Mouse (Mus musculus) heart, adult 2 months (tissue): ENCODE results near the gene Aph1c.

Experiments used
- CTCF ChIP-seq: fragments of 200-600 bp; IDR thresholded peaks from 2 replicates; pipeline ENCODE4 v1.8.1; 2022; ENCODE audit warnings: antibody characterized with exemption, mild to moderate bottlenecking, moderate library complexity
- EP300 ChIP-seq: fragments of 200-500 bp; IDR thresholded peaks from 2 replicates; pipeline ENCODE4 v1.6.1; 2011; ENCODE audit warnings: low read depth, low read length, control low read depth; ENCODE audit not compliant: insufficient read depth
- POLR2A ChIP-seq: fragments of 200-500 bp; IDR thresholded peaks from 2 replicates; pipeline ENCODE4 v1.6.1; 2011; ENCODE audit warnings: mild to moderate bottlenecking, low read depth, low read length, control low read depth; ENCODE audit not compliant: insufficient read depth

- TF ChIP-seq POLR2A: no peak
- no peak for TF ChIP-seq CTCF
- no peak for TF ChIP-seq EP300
Observed at GRCm38 (mm10) chr9:66874297-66874696, 39.8 kb upstream of the Aph1c start.
